Mouse (Mus musculus): ENCODE results near the gene Olfr1477.
"Not testable (repeated sequence)": the region's sequence is repeated elsewhere in the genome, so short reads cannot be mapped to it uniquely, and the experiment has no call there.

The Olfr1477 gene

DNA sequence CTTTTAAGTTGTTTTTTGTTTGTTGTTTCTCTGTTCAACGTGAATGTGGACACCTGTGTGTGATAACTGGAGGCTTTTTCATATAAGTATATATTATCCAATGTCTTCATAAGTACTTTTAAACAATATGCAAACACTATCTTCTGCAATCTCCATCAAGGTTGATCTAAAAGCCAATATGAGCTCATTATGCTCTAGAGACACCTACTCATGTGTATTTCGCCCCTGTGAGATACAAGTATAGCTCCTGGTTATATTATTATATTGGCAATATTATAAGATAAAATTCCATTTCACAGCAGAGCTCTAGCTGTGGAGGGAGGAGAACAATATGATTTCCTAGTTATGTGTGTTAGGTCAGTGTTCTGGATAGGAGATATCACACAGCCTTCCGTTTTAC, at the start of gene Olfr1477:
TSS of gene Olfr1477 (plus strand) at position 301 of the 400 bp plus-strand sequence.
- DNase-seq (ENCODE audit: low spot score): no peak

DNA sequence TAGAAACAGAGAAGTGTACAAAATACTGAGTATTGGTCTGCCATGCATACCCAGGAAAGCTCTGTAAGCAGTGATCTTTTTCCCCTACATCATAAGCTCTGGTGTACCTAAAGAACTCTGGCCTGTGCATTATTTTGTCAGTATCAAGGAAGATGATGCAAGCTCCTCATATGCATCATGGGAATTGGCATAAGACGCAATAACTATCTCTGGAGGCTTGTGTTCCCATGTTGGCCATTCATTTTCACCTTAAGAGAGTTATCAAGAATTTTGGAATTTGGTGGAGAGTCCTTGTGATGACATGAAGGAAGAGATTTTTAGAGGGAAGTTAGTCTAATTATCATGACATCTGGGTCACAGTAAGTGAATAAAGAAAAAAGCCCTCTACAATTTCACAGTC, 44.4 kb upstream of the Olfr1477 start, which contains the start of gene Olfr1472:
TSS of gene Olfr1472 (minus strand) at position 101 of the 400 bp plus-strand sequence.
- DNase-seq (ENCODE audit: low spot score): no peak

DNA sequence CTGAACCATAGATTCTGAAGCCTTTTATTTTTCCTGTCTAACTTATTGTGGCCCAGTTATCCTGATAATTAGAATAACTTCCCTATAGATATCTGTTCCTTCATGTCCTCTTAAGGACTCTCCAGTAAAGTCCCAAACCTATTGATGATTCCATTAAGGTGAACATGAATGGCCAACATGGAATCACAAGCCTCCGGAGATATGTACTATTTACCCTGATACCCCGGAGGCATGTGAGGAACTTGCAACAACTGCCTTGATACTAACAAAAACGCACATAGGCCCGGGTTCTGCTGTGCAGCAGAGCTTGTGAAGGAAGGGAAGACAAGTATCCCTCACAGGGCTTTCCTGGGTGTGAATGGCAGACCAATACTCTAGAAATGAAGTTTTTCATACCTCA, 31.1 kb upstream of the Olfr1477 start, which contains the start of gene Olfr1474:
TSS of gene Olfr1474 (plus strand) at position 301 of the 400 bp plus-strand sequence.
- DNase-seq (ENCODE audit: low spot score): not testable (repeated sequence)

DNA sequence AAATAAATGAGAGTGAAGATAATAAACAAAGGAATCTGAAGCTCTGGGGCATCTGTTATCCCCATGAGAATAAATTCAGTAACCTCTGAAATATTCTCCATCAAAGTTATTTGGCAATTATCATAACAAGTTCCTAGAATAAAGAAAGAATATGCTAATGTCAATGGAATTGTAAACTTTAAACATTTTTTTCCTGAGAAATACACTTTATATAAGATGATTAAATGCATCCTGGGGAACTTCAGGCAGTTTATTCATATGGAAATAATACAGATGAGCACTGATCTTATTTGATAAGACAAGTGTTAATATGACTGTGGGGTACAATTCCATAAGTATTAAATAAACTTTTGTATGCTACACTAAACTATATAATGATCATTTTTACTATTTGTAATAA, 20.2 kb upstream of the Olfr1477 start, which contains the start of gene Olfr1475:
TSS of gene Olfr1475 (minus strand) at position 101 of the 400 bp plus-strand sequence.
- no peak for DNase-seq (ENCODE audit: low spot score)

DNA sequence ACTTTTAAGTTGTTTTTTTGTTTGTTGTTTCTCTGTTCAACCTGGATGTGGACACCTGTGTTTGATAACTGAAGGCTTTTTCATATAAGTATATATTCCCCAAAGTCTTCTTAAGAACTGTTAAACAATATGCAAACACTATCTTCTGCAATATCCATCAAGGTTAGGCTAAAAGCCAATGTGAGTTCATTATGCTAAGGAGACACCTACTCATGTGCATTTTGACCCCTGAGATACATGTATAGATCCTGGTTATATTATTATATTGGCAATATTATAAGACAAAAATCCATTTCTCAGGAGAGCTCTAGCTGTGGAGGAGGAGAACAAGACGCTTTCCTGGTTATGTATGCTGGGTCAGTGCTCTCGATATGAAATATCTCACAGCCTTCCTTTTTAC, 27.3 kb downstream of the Olfr1477 start, which contains the start of gene Olfr1480:
TSS of gene Olfr1480 (plus strand) at position 301 of the 400 bp plus-strand sequence.
- no peak for DNase-seq (ENCODE audit: low spot score)
